Mouse (Mus musculus) liver, postnatal 0 days (tissue): ENCODE data around the gene Rai1. TPM values are rescaled to one million over a fixed set of nuclear protein-coding genes. Genes with fewer than 3 reads are reported as not detected.

Experiments
- ATAC-seq: fragments of 200-750 bp; cut with Nextera tagmentation; 2 replicates; pipeline ENCODE4 v1.8.0; 2017; ENCODE audit warnings: mild to moderate bottlenecking, moderate library complexity
- DNase-seq: peaks from one replicate; pipeline ENCODE4 v3.0.0-alpha.2; 2016
- H3K27ac ChIP-seq: fragments of 300-500 bp; sonication (generic); 2 replicates; pipeline ENCODE4 v1.5.1; 2014; ENCODE audit warnings: antibody characterized with exemption, moderate library complexity, mild to moderate bottlenecking, low read depth
- H3K27me3 ChIP-seq: fragments of 300-500 bp; sonication (generic); 2 replicates; pipeline ENCODE4 v1.6.1; 2014; ENCODE audit warnings: low read length, control low read depth, mixed read lengths; ENCODE audit not compliant: insufficient read depth
- H3K36me3 ChIP-seq: fragments of 300-500 bp; sonication (generic); replicated peaks from 2 replicates; pipeline ENCODE4 v1.6.1; 2014; ENCODE audit warnings: mild to moderate bottlenecking, control low read depth, low read length, moderate library complexity, mixed read lengths; ENCODE audit not compliant: insufficient read depth
- H3K4me1 ChIP-seq: fragments of 300-500 bp; sonication (generic); 2 replicates; pipeline ENCODE4 v1.6.1; 2014; ENCODE audit warnings: antibody characterized with exemption, mild to moderate bottlenecking, control low read depth; ENCODE audit not compliant: insufficient read depth
- H3K4me2 ChIP-seq: fragments of 300-500 bp; sonication (generic); 2 replicates; pipeline ENCODE4 v1.6.1; 2014; ENCODE audit warnings: low read depth, mild to moderate bottlenecking, low read length, moderate library complexity, mixed read lengths
- H3K4me3 ChIP-seq: fragments of 300-500 bp; sonication (generic); 2 replicates; pipeline ENCODE4 v1.5.1; 2014; ENCODE audit warnings: low read depth, low read length
- H3K9ac ChIP-seq: fragments of 300-500 bp; sonication (generic); replicated peaks from 2 replicates; pipeline ENCODE4 v1.6.1; 2014; ENCODE audit warnings: mild to moderate bottlenecking, moderate library complexity
- H3K9me3 ChIP-seq: fragments of 300-500 bp; sonication (generic); 2 replicates; pipeline ENCODE4 v1.6.1; 2016; ENCODE audit warnings: mild to moderate bottlenecking, control low read depth, low read length, mixed read lengths
- CTCF ChIP-seq: sonication (generic); IDR thresholded peaks from 2 replicates; pipeline ENCODE4 v1.5.1; 2016; ENCODE audit warnings: antibody characterized with exemption, low read depth
- EP300 ChIP-seq: IDR thresholded peaks from 2 replicates; pipeline ENCODE4 v1.6.1; 2016; ENCODE audit warnings: antibody characterized with exemption, low read depth, mild to moderate bottlenecking
- WGBS: fragments of 180-500 bp; shearing (Covaris S2); extraction: QIAGEN DNeasy Blood & Tissue Kit; methylation state at CpG from one replicate; pipeline ENCODE4 v1.1.7; 2014; ENCODE audit not compliant: insufficient replicate concordance; 5-methylcytosine and 5-hydroxymethylcytosine counted together
- polyA plus RNA-seq: library from polyadenylated mRNA; unstranded; fragments of >200 nt; fragmentation: Nextera tagmentation; extraction: Ambion mirVana; gene quantifications from 2 replicates; pipeline ENCODE4 v1.2.1, GENCODE M21; 2015

Rai1 gene
- polyA plus RNA-seq, 1 experiment from 2014 or later = 4.4 TPM

- TF ChIP-seq CTCF (no peak), EP300 (no peak)
- H3K9ac ChIP-seq = no peak overlapping the region
- H3K4me3 ChIP-seq = no peak overlapping the region
- no peak overlapping the region for H3K4me2 ChIP-seq
- DNase-seq = no peak
- H3K27me3 ChIP-seq = no peaks in the 10 kb centered on the region
- peaks cover 16% of the 10 kb centered on the region for H3K4me1 ChIP-seq
- no peak overlapping the region for H3K27ac ChIP-seq
- H3K36me3 ChIP-seq = no peaks in the 10 kb centered on the region
- ATAC-seq = no peak
- H3K9me3 ChIP-seq = no peaks in the 10 kb centered on the region
- 71% methylated on average over 1 of the region's 1 CpGs for WGBS
These were observed 27.2 kb downstream of the Rai1 start for GRCm38 (mm10) chr11:60132061-60132460.

- H3K4me3 ChIP-seq = no peak overlapping the region
- no peak overlapping the region for H3K9ac ChIP-seq
- H3K36me3 ChIP-seq = no peaks in the 10 kb centered on the region
- 86% methylated on average over 1 of the region's 1 CpGs for WGBS
- no peak overlapping the region for H3K27ac ChIP-seq
- H3K27me3 ChIP-seq = peaks cover 5% of the 10 kb centered on the region; the same call in 1 of the 2 replicates
- DNase-seq = no peak
- H3K4me2 ChIP-seq = no peak overlapping the region
- H3K4me1 ChIP-seq = peaks cover 31% of the 10 kb centered on the region
- H3K9me3 ChIP-seq = no peaks in the 10 kb centered on the region
- no peak for ATAC-seq
- no peak for TF ChIP-seq CTCF
- TF ChIP-seq EP300 = no peak
These were observed 31.7 kb downstream of the Rai1 start for GRCm38 (mm10) chr11:60136491-60136890.

- ATAC-seq = no peak
- no peak overlapping the region for H3K4me3 ChIP-seq
These were observed 32.4 kb downstream of the Rai1 start for GRCm38 (mm10) chr11:60137170-60137569.

GRCm38 (mm10) chr11:60139141-60139733 lies 34.4 kb downstream of the Rai1 start:
- ATAC-seq = peak; percentile 37
- peaks cover 5% of the 10 kb centered on the region; the same call in 1 of the 2 replicates for H3K27me3 ChIP-seq
- peak overlapping the region; percentile 61 for H3K4me3 ChIP-seq
- H3K9ac ChIP-seq = peak overlapping the region; percentile 26; the same call in 1 of the 2 replicates
- peak overlapping the region; percentile 96 for H3K4me2 ChIP-seq
- H3K9me3 ChIP-seq = no peaks in the 10 kb centered on the region
- H3K4me1 ChIP-seq = peaks cover 37% of the 10 kb centered on the region
- DNase-seq = peak; percentile 27
- TF ChIP-seq CTCF = no peak
- no peak for TF ChIP-seq EP300
- H3K36me3 ChIP-seq = no peaks in the 10 kb centered on the region
- WGBS = 13% methylated on average over 24 of the region's 24 CpGs
- no peak overlapping the region for H3K27ac ChIP-seq

More at GRCm38 (mm10) chr11:60137170-60137569, 32.4 kb downstream of the Rai1 start:
- Histone ChIP-seq H3K9ac (no peak overlapping the region), H3K4me2 (no peak overlapping the region), H3K4me1 (peaks cover 37% of the 10 kb centered on the region), H3K27me3 (peaks cover 5% of the 10 kb centered on the region; the same call in 1 of the 2 replicates), H3K27ac (no peak overlapping the region), H3K9me3 (no peaks in the 10 kb centered on the region), H3K36me3 (no peaks in the 10 kb centered on the region)
- TF ChIP-seq CTCF (no peak), EP300 (no peak)
- DNase-seq = no peak

- Histone ChIP-seq H3K36me3 (no peaks in the 10 kb centered on the region), H3K27ac (no peak overlapping the region), H3K27me3 (peaks cover 5% of the 10 kb centered on the region; the same call in 1 of the 2 replicates), H3K9me3 (no peaks in the 10 kb centered on the region), H3K4me3 (peak overlapping the region; percentile 61), H3K4me2 (peak overlapping the region; percentile 96), H3K9ac (peak overlapping the region; percentile 26; the same call in 1 of the 2 replicates), H3K4me1 (peaks cover 33% of the 10 kb centered on the region)
- DNase-seq = peak; percentile 44
- TF ChIP-seq CTCF = no peak
- TF ChIP-seq EP300 = no peak
- WGBS = under 1% methylated on average over 62 of the region's 66 CpGs
- ATAC-seq = peak; percentile 24; the same call in 1 of the 2 replicates
These were observed 35.0 kb downstream of the Rai1 start for GRCm38 (mm10) chr11:60139734-60140371.

GRCm38 (mm10) chr11:60140586-60141284 lies 35.9 kb downstream of the Rai1 start:
- peaks cover 33% of the 10 kb centered on the region for H3K4me1 ChIP-seq
- no peaks in the 10 kb centered on the region for H3K9me3 ChIP-seq
- 27% methylated on average over 24 of the region's 32 CpGs for WGBS
- peak overlapping the region; percentile 96 for H3K4me2 ChIP-seq
- no peak overlapping the region for H3K27ac ChIP-seq
- peak overlapping the region; percentile 61 for H3K4me3 ChIP-seq
- H3K9ac ChIP-seq = peak overlapping the region; percentile 26; the same call in 1 of the 2 replicates
- H3K36me3 ChIP-seq = no peaks in the 10 kb centered on the region
- DNase-seq (no peak), ATAC-seq (peak; percentile 18; the same call in 1 of the 2 replicates)
- TF ChIP-seq CTCF (no peak), EP300 (no peak)
- H3K27me3 ChIP-seq = peaks cover 5% of the 10 kb centered on the region; the same call in 1 of the 2 replicates
